Mouse (Mus musculus): ENCODE measurements around the gene Rps10. TPM values are rescaled to one million over a fixed set of nuclear protein-coding genes. Genes with fewer than 3 reads are reported as not detected.
A peak's percentile ranks its signal among the peaks of the same experiment; 100 is the strongest.
"Not testable (repeated sequence)": the region's sequence is repeated elsewhere in the genome, so short reads cannot be mapped to it uniquely, and the experiment has no call there.

Gene Rps10
- polyA plus RNA-seq, 2 experiments: 712 to 1,128 TPM

- no peak for DNase-seq (ENCODE audit: low read depth in 3 of 3, low spot score in 3 of 3)
These were observed 8.1 kb upstream of the Rps10 start for GRCm38 (mm10) chr17:27644572-27644971.

GRCm38 (mm10) chr17:27643756-27644155 lies 7.3 kb upstream of the Rps10 start:
- Histone ChIP-seq H3K27me3 (ENCODE audit: control insufficient read depth, insufficient read depth, low read length) (no peaks in the 10 kb centered on the region), H3K4me3 (ENCODE audit: insufficient read depth in 1 of 2, low read depth in 2 of 2, low read length in 2 of 2) (no peak overlapping the region), H3K36me3 (replicated peaks; ENCODE audit: control insufficient read depth, insufficient read depth, low read depth) (no peaks in the 10 kb centered on the region), H3K9ac (replicated peaks) (no peak overlapping the region), H3K9me3 (ENCODE audit: control insufficient read depth, low read length) (no peaks in the 10 kb centered on the region), H3K27ac (no peak overlapping the region), H3K4me2 (ENCODE audit: low read depth) (no peak overlapping the region), H3K4me1 (replicated peaks; ENCODE audit: control insufficient read depth in 2 of 2, insufficient read depth in 2 of 2, low read length in 1 of 2) (0 out of 4 replicates have a peak, but pooled peaks cover 0 to 3% of the 10 kb centered on the region in 2 experiments)
- TF ChIP-seq CTCF (IDR thresholded peaks at IDR 0.05; ENCODE audit: low read depth): no peak
- no peak for TF ChIP-seq EP300 (IDR thresholded peaks at IDR 0.05; ENCODE audit: low read depth)
- 64% methylated on average over 9 of the region's 9 CpGs for WGBS (ENCODE audit: insufficient replicate concordance)
- DNase-seq (ENCODE audit: low read depth in 3 of 3, low spot score in 3 of 3): no peak
- ATAC-seq (ENCODE audit: insufficient read depth): no peak

More at GRCm38 (mm10) chr17:27644572-27644971, 8.1 kb upstream of the Rps10 start:
- WGBS (ENCODE audit: insufficient replicate concordance): 12% methylated on average over 2 of the region's 2 CpGs
- H3K27me3 ChIP-seq (ENCODE audit: control insufficient read depth, insufficient read depth, low read length): no peaks in the 10 kb centered on the region
- ATAC-seq (ENCODE audit: insufficient read depth): no peak
- no peak overlapping the region for H3K9ac ChIP-seq (replicated peaks)
- H3K4me3 ChIP-seq (ENCODE audit: insufficient read depth in 1 of 2, low read depth in 2 of 2, low read length in 2 of 2): no peak overlapping the region
- H3K36me3 ChIP-seq (replicated peaks; ENCODE audit: control insufficient read depth, insufficient read depth, low read depth): no peaks in the 10 kb centered on the region
- H3K9me3 ChIP-seq (ENCODE audit: control insufficient read depth, low read length): no peaks in the 10 kb centered on the region
- H3K4me1 ChIP-seq (replicated peaks; ENCODE audit: control insufficient read depth in 2 of 2, insufficient read depth in 2 of 2, low read length in 1 of 2): 0 out of 4 replicates have a peak, but pooled peaks cover 0 to 3% of the 10 kb centered on the region in 2 experiments
- H3K4me2 ChIP-seq (ENCODE audit: low read depth): no peak overlapping the region
- TF ChIP-seq CTCF (IDR thresholded peaks at IDR 0.05; ENCODE audit: low read depth) (peak; percentile 50), EP300 (IDR thresholded peaks at IDR 0.05; ENCODE audit: low read depth) (no peak)
- no peak overlapping the region for H3K27ac ChIP-seq

- Histone ChIP-seq H3K27ac (no peak overlapping the region), H3K4me2 (ENCODE audit: low read depth) (no peak overlapping the region), H3K4me1 (replicated peaks; ENCODE audit: control insufficient read depth in 2 of 2, insufficient read depth in 2 of 2, low read length in 1 of 2) (0 out of 4 replicates have a peak, but pooled peaks cover 0 to 3% of the 10 kb centered on the region in 2 experiments), H3K9me3 (ENCODE audit: control insufficient read depth, low read length) (no peaks in the 10 kb centered on the region), H3K9ac (replicated peaks) (no peak overlapping the region), H3K36me3 (replicated peaks; ENCODE audit: control insufficient read depth, insufficient read depth, low read depth) (no peaks in the 10 kb centered on the region), H3K27me3 (ENCODE audit: control insufficient read depth, insufficient read depth, low read length) (no peaks in the 10 kb centered on the region), H3K4me3 (ENCODE audit: insufficient read depth in 1 of 2, low read depth in 2 of 2, low read length in 2 of 2) (no peak overlapping the region)
- 12% methylated on average over 6 of the region's 6 CpGs for WGBS (ENCODE audit: insufficient replicate concordance)
- ATAC-seq (ENCODE audit: insufficient read depth) (no peak), DNase-seq (ENCODE audit: low read depth in 3 of 3, low spot score in 3 of 3) (no peak)
- TF ChIP-seq EP300 (IDR thresholded peaks at IDR 0.05; ENCODE audit: low read depth) (no peak), CTCF (IDR thresholded peaks at IDR 0.05; ENCODE audit: low read depth) (no peak)
These were observed 6.6 kb upstream of the Rps10 start for GRCm38 (mm10) chr17:27643101-27643500.

- no peak overlapping the region for H3K4me3 ChIP-seq (ENCODE audit: insufficient read depth in 1 of 2, low read depth in 2 of 2, low read length in 2 of 2)
- DNase-seq (ENCODE audit: low read depth in 3 of 3, low spot score in 3 of 3): no peak
- TF ChIP-seq CTCF (IDR thresholded peaks at IDR 0.05; ENCODE audit: low read depth): no peak
- TF ChIP-seq EP300 (IDR thresholded peaks at IDR 0.05; ENCODE audit: low read depth): no peak
- no peak overlapping the region for H3K9ac ChIP-seq (replicated peaks)
- no peaks in the 10 kb centered on the region for H3K27me3 ChIP-seq (ENCODE audit: control insufficient read depth, insufficient read depth, low read length)
- H3K4me1 ChIP-seq (replicated peaks; ENCODE audit: control insufficient read depth in 2 of 2, insufficient read depth in 2 of 2, low read length in 1 of 2): 0 out of 4 replicates have a peak, but pooled peaks cover 0 to 3% of the 10 kb centered on the region in 2 experiments
- no peak for ATAC-seq (ENCODE audit: insufficient read depth)
- no peaks in the 10 kb centered on the region for H3K36me3 ChIP-seq (replicated peaks; ENCODE audit: control insufficient read depth, insufficient read depth, low read depth)
- H3K9me3 ChIP-seq (ENCODE audit: control insufficient read depth, low read length): no peaks in the 10 kb centered on the region
- H3K27ac ChIP-seq: no peak overlapping the region
- H3K4me2 ChIP-seq (ENCODE audit: low read depth): no peak overlapping the region
- 29% methylated on average over 12 of the region's 12 CpGs for WGBS (ENCODE audit: insufficient replicate concordance)
These were observed 6.1 kb upstream of the Rps10 start for GRCm38 (mm10) chr17:27642491-27643062.

GRCm38 (mm10) chr17:27639851-27640250 lies 3.4 kb upstream of the Rps10 start:
- peaks cover 6 to 12% of the 10 kb centered on the region in 2 experiments for H3K4me1 ChIP-seq (replicated peaks; ENCODE audit: control insufficient read depth in 2 of 2, insufficient read depth in 2 of 2, low read length in 1 of 2)
- H3K27ac ChIP-seq; ATAC-seq (ENCODE audit: insufficient read depth); H3K9me3 ChIP-seq (ENCODE audit: control insufficient read depth, low read length); DNase-seq (ENCODE audit: low read depth in 3 of 3, low spot score in 3 of 3); H3K36me3 ChIP-seq (replicated peaks; ENCODE audit: control insufficient read depth, insufficient read depth, low read depth); H3K4me3 ChIP-seq (ENCODE audit: insufficient read depth in 1 of 2, low read depth in 2 of 2, low read length in 2 of 2); H3K4me2 ChIP-seq (ENCODE audit: low read depth); H3K27me3 ChIP-seq (ENCODE audit: control insufficient read depth, insufficient read depth, low read length); H3K9ac ChIP-seq (replicated peaks): not testable (repeated sequence)
- peak; percentile 31; the same call in 1 of the 2 replicates for TF ChIP-seq CTCF (IDR thresholded peaks at IDR 0.05; ENCODE audit: low read depth)
- WGBS (ENCODE audit: insufficient replicate concordance): 71% methylated on average over 6 of the region's 6 CpGs

Measured in liver, embryonic 14.5 days (tissue).